Mouse (Mus musculus) spleen, adult 2 months (tissue): ENCODE measurements around the gene Kcnh5.

ENCODE experiments used
- CTCF ChIP-seq: fragments of 200-500 bp; IDR thresholded peaks from 2 replicates; pipeline ENCODE4 v1.5.1; 2011; ENCODE audit warnings: mild to moderate bottlenecking, inconsistent platforms; ENCODE audit not compliant: insufficient read depth, insufficient read length, insufficient replicate concordance; ENCODE audit errors: extremely low read depth
- POLR2A ChIP-seq: fragments of 200-500 bp; IDR thresholded peaks from 2 replicates; pipeline ENCODE4 v1.6.1; 2011; ENCODE audit warnings: low read depth, low read length, inconsistent platforms

DNA sequence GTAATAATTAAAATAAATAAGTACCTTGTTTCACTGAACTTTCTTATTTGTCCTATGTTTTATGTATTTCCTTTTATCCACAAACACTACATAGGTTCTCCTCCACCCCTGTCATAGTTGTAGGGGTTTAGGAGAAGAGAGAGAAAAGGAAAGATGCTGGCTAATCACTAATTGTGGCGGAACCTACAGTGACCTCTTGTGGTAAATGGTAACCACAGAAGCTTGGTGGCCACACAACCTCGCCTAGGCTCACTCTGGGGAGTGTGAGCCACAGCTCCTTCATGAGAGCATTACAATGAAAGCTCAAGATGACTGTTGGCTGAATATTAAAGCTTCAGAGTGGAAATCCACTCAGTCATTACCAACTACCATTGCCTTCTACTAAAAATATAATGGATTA lies 6.2 kb downstream of the Kcnh5 start:
- TF ChIP-seq CTCF: no peak
- TF ChIP-seq POLR2A: no peak
